Mouse (Mus musculus): Measurements from ENCODE around the gene Abcc12. TPM values are rescaled to one million over a fixed set of nuclear protein-coding genes. Genes with fewer than 3 reads are reported as not detected.

Gene Abcc12
- polyA plus RNA-seq, 1 experiment from 2014 or later: 0.10 TPM

GRCm38 (mm10) chr8:86475711-86476438 is 104.6 kb downstream of the Abcc12 start:
- H3K27ac ChIP-seq: peak overlapping the region; percentile 73

DNA sequence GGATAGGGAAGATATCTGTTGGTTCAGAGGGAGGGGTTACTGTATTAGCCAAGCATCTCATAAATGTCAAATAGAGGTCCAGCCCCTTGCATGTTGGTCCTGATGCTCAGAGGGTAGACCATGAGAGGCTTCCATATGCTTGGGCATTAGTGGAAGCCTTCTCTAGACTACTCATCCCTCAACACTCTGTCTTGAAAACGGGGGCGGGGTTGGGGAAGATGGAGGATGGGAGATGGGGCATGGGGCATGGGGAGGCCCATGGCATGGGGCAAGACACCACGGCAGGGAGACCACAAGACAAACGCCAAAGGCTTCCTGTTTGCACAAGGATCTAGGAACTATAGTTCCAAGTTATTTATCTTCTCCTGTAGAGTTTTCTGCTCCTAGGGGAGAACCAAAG is 106.0 kb downstream of the Abcc12 start:
- no peak for DNase-seq (ENCODE audit: low spot score)
- H3K36me3 ChIP-seq: no peaks in the 10 kb centered on the region
- 0 out of 2 replicates have a peak overlapping the region, but pooled peaks have one; percentile 5 for H3K27ac ChIP-seq
- no peak overlapping the region for H3K4me3 ChIP-seq
- 88% methylated on average over 4 of the region's 4 CpGs for WGBS
- H3K27me3 ChIP-seq (ENCODE audit: insufficient read depth, poor library complexity, severe bottlenecking): no peaks in the 10 kb centered on the region
- H3K4me1 ChIP-seq (replicated peaks): peaks cover 13% of the 10 kb centered on the region
- no peaks in the 10 kb centered on the region for H3K9me3 ChIP-seq

More at GRCm38 (mm10) chr8:86475711-86476438, 104.6 kb downstream of the Abcc12 start:
- H3K4me1 ChIP-seq (replicated peaks): peaks cover 13% of the 10 kb centered on the region
- DNase-seq (ENCODE audit: low spot score): peak; percentile 61
- H3K9me3 ChIP-seq: no peaks in the 10 kb centered on the region
- 61% methylated on average over 9 of the region's 9 CpGs for WGBS
- H3K36me3 ChIP-seq: no peaks in the 10 kb centered on the region
- H3K27me3 ChIP-seq (ENCODE audit: insufficient read depth, poor library complexity, severe bottlenecking): no peaks in the 10 kb centered on the region
- no peak overlapping the region for H3K4me3 ChIP-seq

DNA sequence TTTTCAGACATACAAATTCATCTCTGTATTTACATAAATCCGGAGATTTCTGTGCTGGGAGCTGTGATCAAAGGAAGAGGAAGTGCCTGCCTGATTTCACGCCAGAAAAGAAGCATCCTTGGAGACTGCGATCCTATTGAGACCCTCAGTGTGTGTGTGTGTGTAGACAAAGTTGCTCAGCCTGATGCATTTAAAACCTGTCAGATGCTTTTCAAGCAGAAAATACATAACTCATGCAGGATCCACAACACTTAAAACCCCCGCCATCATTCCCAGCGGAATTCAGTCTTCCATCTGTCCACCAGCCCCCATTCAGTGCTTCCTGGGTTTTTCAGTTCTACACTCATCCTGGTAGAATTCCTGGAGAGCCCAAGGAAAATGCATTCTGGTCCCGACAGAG is 107.4 kb downstream of the Abcc12 start:
- Histone ChIP-seq H3K9me3 (no peaks in the 10 kb centered on the region), H3K4me1 (replicated peaks) (peaks cover 13% of the 10 kb centered on the region), H3K27me3 (ENCODE audit: insufficient read depth, poor library complexity, severe bottlenecking) (no peaks in the 10 kb centered on the region), H3K36me3 (no peaks in the 10 kb centered on the region), H3K27ac (no peak overlapping the region; the same call in 1 of the 2 replicates), H3K4me3 (no peak overlapping the region)
- DNase-seq (ENCODE audit: low spot score): no peak
- 56% methylated on average over 6 of the region's 6 CpGs for WGBS

- H3K36me3 ChIP-seq: no peaks in the 10 kb centered on the region
- peaks cover 13% of the 10 kb centered on the region for H3K4me1 ChIP-seq (replicated peaks)
- 92% methylated on average over 2 of the region's 2 CpGs for WGBS
- no peak for DNase-seq (ENCODE audit: low spot score)
- H3K4me3 ChIP-seq: no peak overlapping the region
- no peaks in the 10 kb centered on the region for H3K9me3 ChIP-seq
- H3K27ac ChIP-seq: peak overlapping the region; percentile 46; the same call in 1 of the 2 replicates
- H3K27me3 ChIP-seq (ENCODE audit: insufficient read depth, poor library complexity, severe bottlenecking): no peaks in the 10 kb centered on the region
Measured at GRCm38 (mm10) chr8:86470717-86471116, 109.8 kb downstream of the Abcc12 start.

- no peak for DNase-seq (ENCODE audit: low spot score)
- Histone ChIP-seq H3K27ac (no peak overlapping the region), H3K4me1 (replicated peaks) (no peaks in the 10 kb centered on the region), H3K4me3 (no peak overlapping the region), H3K36me3 (no peaks in the 10 kb centered on the region), H3K9me3 (no peaks in the 10 kb centered on the region), H3K27me3 (ENCODE audit: insufficient read depth, poor library complexity, severe bottlenecking) (no peaks in the 10 kb centered on the region)
- 90% methylated on average over 2 of the region's 2 CpGs for WGBS
Measured at GRCm38 (mm10) chr8:86463215-86463614, 117.3 kb downstream of the Abcc12 start.

DNA sequence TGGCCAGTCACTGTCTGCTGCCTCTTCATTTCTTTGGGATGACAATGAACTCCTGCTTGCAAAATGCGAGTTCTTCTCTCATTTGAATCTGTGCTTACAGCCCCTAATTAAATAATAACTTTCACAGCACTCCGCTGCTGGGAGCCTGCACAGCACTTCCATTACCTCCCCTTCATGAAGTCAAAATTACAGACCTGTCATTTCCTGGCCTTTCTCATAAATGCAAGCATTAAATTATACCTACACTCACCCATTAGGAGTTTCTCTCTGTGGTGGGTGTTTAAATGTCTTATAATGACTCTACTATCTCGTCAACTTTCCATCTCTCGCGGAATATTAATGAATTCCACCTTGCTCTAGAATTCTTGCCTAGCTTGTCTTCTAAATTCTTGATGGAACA is 120.1 kb downstream of the Abcc12 start:
- no peak for DNase-seq (ENCODE audit: low spot score)
- Histone ChIP-seq H3K27me3 (ENCODE audit: insufficient read depth, poor library complexity, severe bottlenecking) (no peaks in the 10 kb centered on the region), H3K9me3 (no peaks in the 10 kb centered on the region), H3K27ac (no peak overlapping the region), H3K36me3 (no peaks in the 10 kb centered on the region), H3K4me3 (no peak overlapping the region), H3K4me1 (replicated peaks) (no peaks in the 10 kb centered on the region)
- WGBS: 84% methylated on average over 5 of the region's 5 CpGs

- no peak overlapping the region for H3K4me3 ChIP-seq
- no peak overlapping the region for H3K27ac ChIP-seq
- H3K27me3 ChIP-seq (ENCODE audit: insufficient read depth, poor library complexity, severe bottlenecking): no peaks in the 10 kb centered on the region
- no peak for DNase-seq (ENCODE audit: low spot score)
- WGBS: 81% methylated on average over 11 of the region's 11 CpGs
- H3K4me1 ChIP-seq (replicated peaks): no peaks in the 10 kb centered on the region
- no peaks in the 10 kb centered on the region for H3K9me3 ChIP-seq
- H3K36me3 ChIP-seq: no peaks in the 10 kb centered on the region
Measured at GRCm38 (mm10) chr8:86453697-86454480, 126.6 kb downstream of the Abcc12 start.

DNA sequence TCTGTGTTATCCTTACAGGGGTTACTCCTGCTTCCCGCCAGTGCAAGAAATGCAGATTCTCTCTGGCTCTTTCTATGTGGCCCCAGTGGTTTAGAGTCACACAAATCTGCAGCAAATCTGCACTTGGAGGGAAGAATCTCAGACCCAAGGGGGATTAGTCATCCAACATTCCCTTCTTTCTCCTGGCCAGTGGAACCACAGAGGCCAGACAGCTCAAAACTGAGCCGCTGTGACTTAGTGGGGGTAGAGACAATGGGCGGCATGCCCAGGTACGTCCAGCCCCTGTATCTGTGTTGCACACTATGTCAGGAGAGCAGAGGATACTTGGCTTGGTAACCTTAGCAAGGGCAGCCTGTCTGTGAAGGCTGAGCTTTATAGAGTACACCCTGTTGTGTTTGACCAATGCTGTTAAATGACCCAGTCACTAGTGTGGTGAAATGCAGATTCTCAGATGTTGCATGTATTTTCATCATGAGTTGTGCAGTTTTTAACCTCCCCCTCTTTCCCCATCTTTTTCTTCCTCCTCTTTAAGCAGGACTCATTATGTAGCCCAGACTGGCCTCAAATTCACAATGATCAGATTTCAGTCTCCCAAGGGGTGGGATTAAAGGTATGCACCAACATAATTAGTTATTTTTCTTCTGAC is 130.5 kb downstream of the Abcc12 start:
- H3K4me3 ChIP-seq: no peak overlapping the region
- DNase-seq (ENCODE audit: low spot score): no peak
- peaks cover 17% of the 10 kb centered on the region; the same call in 1 of the 2 replicates for H3K27me3 ChIP-seq (ENCODE audit: insufficient read depth, poor library complexity, severe bottlenecking)
- WGBS: 94% methylated on average over 4 of the region's 4 CpGs
- H3K36me3 ChIP-seq: no peaks in the 10 kb centered on the region
- no peaks in the 10 kb centered on the region for H3K4me1 ChIP-seq (replicated peaks)
- H3K9me3 ChIP-seq: no peaks in the 10 kb centered on the region
- H3K27ac ChIP-seq: no peak overlapping the region

GRCm38 (mm10) chr8:86445516-86445915 is 135.0 kb downstream of the Abcc12 start:
- no peaks in the 10 kb centered on the region for H3K36me3 ChIP-seq
- H3K27ac ChIP-seq: no peak overlapping the region
- no peaks in the 10 kb centered on the region for H3K9me3 ChIP-seq
- 90% methylated on average over 4 of the region's 4 CpGs for WGBS
- DNase-seq (ENCODE audit: low spot score): no peak
- peaks cover 47% of the 10 kb centered on the region for H3K27me3 ChIP-seq (ENCODE audit: insufficient read depth, poor library complexity, severe bottlenecking)
- H3K4me3 ChIP-seq: no peak overlapping the region
- no peaks in the 10 kb centered on the region for H3K4me1 ChIP-seq (replicated peaks)

DNA sequence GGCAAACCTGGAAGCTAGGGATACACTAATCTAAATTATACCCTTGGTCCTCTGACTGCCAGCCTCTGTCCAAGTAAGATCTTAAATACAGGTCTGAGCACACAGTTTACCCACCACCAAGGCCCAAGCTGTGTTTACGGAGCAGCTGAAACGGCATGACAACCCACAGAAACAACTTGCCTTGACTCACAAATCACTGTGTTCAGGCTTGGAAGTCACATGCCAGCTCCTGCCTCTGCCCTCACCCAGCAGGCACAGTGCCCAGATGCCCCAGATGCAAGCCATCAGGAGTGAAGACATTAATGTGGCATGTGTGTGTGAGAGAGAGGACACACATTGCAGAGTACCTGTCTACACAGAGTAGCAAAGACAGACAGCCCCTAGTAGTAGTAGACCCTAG is 136.7 kb downstream of the Abcc12 start:
- WGBS: 95% methylated on average over 2 of the region's 2 CpGs
- H3K27me3 ChIP-seq (ENCODE audit: insufficient read depth, poor library complexity, severe bottlenecking): peaks cover 50% of the 10 kb centered on the region
- H3K36me3 ChIP-seq: no peaks in the 10 kb centered on the region
- H3K9me3 ChIP-seq: no peaks in the 10 kb centered on the region
- H3K27ac ChIP-seq: no peak overlapping the region
- DNase-seq (ENCODE audit: low spot score): no peak
- peaks cover 12% of the 10 kb centered on the region for H3K4me1 ChIP-seq (replicated peaks)
- H3K4me3 ChIP-seq: no peak overlapping the region

- WGBS: 30% methylated on average over 3 of the region's 3 CpGs
- Histone ChIP-seq H3K36me3 (no peaks in the 10 kb centered on the region), H3K4me3 (no peak overlapping the region), H3K27me3 (ENCODE audit: insufficient read depth, poor library complexity, severe bottlenecking) (peaks cover 48% of the 10 kb centered on the region), H3K27ac (peak overlapping the region; percentile 75), H3K9me3 (no peaks in the 10 kb centered on the region), H3K4me1 (replicated peaks) (peaks cover 29% of the 10 kb centered on the region)
- no peak for DNase-seq (ENCODE audit: low spot score)
Measured at GRCm38 (mm10) chr8:86438983-86439299, 141.5 kb downstream of the Abcc12 start.

- DNase-seq (ENCODE audit: low spot score): peak; percentile 79
- 48% methylated on average over 5 of the region's 5 CpGs for WGBS
- peaks cover 29% of the 10 kb centered on the region for H3K4me1 ChIP-seq (replicated peaks)
- peak overlapping the region; percentile 75 for H3K27ac ChIP-seq
- no peaks in the 10 kb centered on the region for H3K36me3 ChIP-seq
- H3K9me3 ChIP-seq: no peaks in the 10 kb centered on the region
- no peak overlapping the region for H3K4me3 ChIP-seq
- H3K27me3 ChIP-seq (ENCODE audit: insufficient read depth, poor library complexity, severe bottlenecking): peaks cover 42% of the 10 kb centered on the region
Measured at GRCm38 (mm10) chr8:86438133-86438982, 142.1 kb downstream of the Abcc12 start.

All from hindbrain, embryonic 10.5 days (tissue).